Mouse (Mus musculus) hindbrain, embryonic 15.5 days (tissue): ENCODE measurements around the gene Mfsd4b4. TPM values are rescaled to one million over a fixed set of nuclear protein-coding genes. Genes with fewer than 3 reads are reported as not detected.

ENCODE experiments used
- ATAC-seq: fragments of 200-750 bp; cut with Nextera tagmentation; 2 replicates; pipeline ENCODE4 v1.8.0; 2017; ENCODE audit warnings: low read depth, moderate number of reproducible peaks, moderate TSS enrichment; ENCODE audit not compliant: low FRiP score
- H3K27ac ChIP-seq: fragments of 300-500 bp; sonication (generic); replicated peaks from 2 replicates; pipeline ENCODE4 v1.5.1; 2015; ENCODE audit warnings: mild to moderate bottlenecking, inconsistent platforms
- H3K27me3 ChIP-seq: fragments of 300-500 bp; sonication (generic); 2 replicates; pipeline ENCODE4 v1.6.1; 2015; ENCODE audit warnings: control low read depth, inconsistent platforms
- H3K36me3 ChIP-seq: fragments of 300-500 bp; sonication (generic); 2 replicates; pipeline ENCODE4 v1.6.1; 2015; ENCODE audit warnings: control low read depth, inconsistent platforms
- H3K4me1 ChIP-seq: fragments of 300-500 bp; sonication (generic); replicated peaks from 2 replicates; pipeline ENCODE4 v1.6.1; 2015; ENCODE audit warnings: control low read depth, inconsistent platforms
- H3K4me2 ChIP-seq: fragments of 300-500 bp; sonication (generic); 2 replicates; pipeline ENCODE4 v1.6.1; 2015; ENCODE audit warnings: moderate library complexity, mild to moderate bottlenecking, inconsistent platforms
- H3K4me3 ChIP-seq: fragments of 300-500 bp; sonication (generic); 2 replicates; pipeline ENCODE4 v1.5.1; 2015; ENCODE audit warnings: mild to moderate bottlenecking, inconsistent platforms
- H3K9ac ChIP-seq: fragments of 300-500 bp; sonication (generic); 2 replicates; pipeline ENCODE4 v1.6.1; 2015; ENCODE audit warnings: inconsistent platforms
- H3K9me3 ChIP-seq: fragments of 300-500 bp; sonication (generic); 2 replicates; pipeline ENCODE4 v1.6.1; 2016; ENCODE audit warnings: control low read depth, inconsistent platforms
- WGBS: fragments of 180-500 bp; shearing (Covaris S2); methylation state at CpG from one replicate; pipeline ENCODE4 v1.1.7; 2015; 5-methylcytosine and 5-hydroxymethylcytosine counted together
- polyA plus RNA-seq: library from polyadenylated mRNA; unstranded; fragments of >200 nt; fragmentation: Nextera tagmentation; extraction: Ambion mirVana; gene quantifications from 2 replicates; pipeline ENCODE4 v1.2.1, GENCODE M21; 2015

Mfsd4b4 gene
- polyA plus RNA-seq, 1 experiment from 2014 or later, result 3.8 TPM

DNA sequence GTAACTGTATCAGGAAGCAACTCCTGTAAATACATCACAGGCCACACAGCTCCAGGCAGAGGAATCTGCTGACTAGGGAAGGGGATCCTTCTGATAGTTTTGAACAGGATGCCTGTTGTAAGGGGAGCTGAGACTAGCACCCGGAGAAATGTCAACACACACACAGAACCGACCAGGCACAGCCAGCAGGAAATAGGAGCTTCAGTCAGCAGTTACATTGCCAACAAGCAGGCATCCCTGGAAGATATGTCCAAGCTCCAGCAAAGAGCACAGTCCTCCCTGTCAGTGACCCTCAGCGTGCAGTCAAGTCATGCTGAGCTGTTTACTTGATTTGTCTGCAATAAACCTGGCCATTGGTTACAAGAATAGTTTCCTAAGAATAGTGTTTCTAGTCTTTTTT lies 10.4 kb downstream of the Mfsd4b4 start:
- Histone ChIP-seq H3K4me2 (no peak overlapping the region), H3K4me1 (no peaks in the 10 kb centered on the region), H3K9ac (no peak overlapping the region), H3K36me3 (peaks cover 12% of the 10 kb centered on the region), H3K27me3 (no peaks in the 10 kb centered on the region), H3K4me3 (no peak overlapping the region), H3K27ac (no peak overlapping the region), H3K9me3 (no peaks in the 10 kb centered on the region)
- no peak for ATAC-seq
- WGBS, result 79% methylated on average over 3 of the region's 3 CpGs

DNA sequence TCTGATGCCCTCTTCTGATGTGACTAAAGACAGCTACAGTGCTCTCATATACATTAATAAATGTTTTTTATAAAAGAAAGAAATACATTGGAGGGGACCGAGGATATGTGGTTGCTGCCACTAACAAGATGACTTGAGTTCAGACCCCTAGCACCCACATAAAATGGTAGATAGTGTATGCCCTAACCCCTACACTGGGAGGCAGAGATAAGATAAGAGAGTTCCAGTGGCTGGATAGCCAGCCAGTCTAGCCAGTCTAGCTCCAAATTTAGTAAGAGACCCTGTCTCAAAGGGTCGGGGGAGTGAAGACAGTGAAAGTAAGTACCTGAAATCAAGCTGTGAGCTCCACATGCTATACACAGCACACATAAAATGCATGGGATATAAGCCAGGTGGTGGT lies 33.5 kb downstream of the Mfsd4b4 start:
- Histone ChIP-seq H3K4me3 (no peak overlapping the region), H3K27me3 (no peaks in the 10 kb centered on the region), H3K36me3 (peaks cover 65% of the 10 kb centered on the region), H3K27ac (no peak overlapping the region), H3K4me2 (no peak overlapping the region), H3K9ac (no peak overlapping the region), H3K9me3 (no peaks in the 10 kb centered on the region), H3K4me1 (no peaks in the 10 kb centered on the region)
- ATAC-seq, result no peak
- WGBS, result 96% methylated on average over 2 of the region's 2 CpGs

GRCm38 (mm10) chr10:39842621-39843020 lies 56.4 kb downstream of the Mfsd4b4 start:
- Histone ChIP-seq H3K4me1 (no peaks in the 10 kb centered on the region), H3K4me3 (no peak overlapping the region), H3K27ac (no peak overlapping the region), H3K9me3 (no peaks in the 10 kb centered on the region), H3K9ac (no peak overlapping the region), H3K4me2 (no peak overlapping the region), H3K36me3 (peaks cover 57% of the 10 kb centered on the region), H3K27me3 (no peaks in the 10 kb centered on the region)
- no peak for ATAC-seq
- WGBS, result 93% methylated on average over 1 of the region's 1 CpGs

Other genes with a start within 250 kb of the Mfsd4b4 start
- gene Rev3l, start 167.1 kb downstream of the Mfsd4b4 start, polyA plus RNA-seq, result 36.6 and 38.3 TPM in 2 replicates
- gene Mfsd4b2, start 27.7 kb upstream of the Mfsd4b4 start, polyA plus RNA-seq, result 0.07 TPM in 1 of 2 replicates, not detected in the other
- gene Mfsd4b3, start 60.9 kb upstream of the Mfsd4b4 start, polyA plus RNA-seq, result 0.09 and 0.13 TPM in 2 replicates
- 0.06 TPM in 1 of 2 replicates, not detected in the other for gene Mfsd4b5, start 87.4 kb upstream of the Mfsd4b4 start, polyA plus RNA-seq
- gene Mfsd4b1, start 126.0 kb upstream of the Mfsd4b4 start, polyA plus RNA-seq, result 0.57 and 0.98 TPM in 2 replicates
- 6.7 and 7.3 TPM in 2 replicates for gene Slc16a10, start 243.0 kb upstream of the Mfsd4b4 start, polyA plus RNA-seq